Mouse (Mus musculus): ENCODE results near the gene Eif2ak1.

- TF ChIP-seq EP300 (IDR thresholded peaks at IDR 0.05; ENCODE audit: low read depth): no peak
- TF ChIP-seq CTCF (IDR thresholded peaks at IDR 0.05; ENCODE audit: low read depth): no peak
These were observed 73.2 kb downstream of the Eif2ak1 start for GRCm38 (mm10) chr5:143890741-143891140.
